Mouse (Mus musculus) MEL (cell line): ENCODE measurements around the gene Atp5d. TPM values are rescaled to one million over a fixed set of nuclear protein-coding genes. Genes with fewer than 3 reads are reported as not detected.

ENCODE experiments used
- DNase-seq: peaks from one replicate; pipeline ENCODE4 v3.0.0; 2011; ENCODE audit warnings: low read depth, low spot score
- H3K27ac ChIP-seq: 2 replicates; pipeline ENCODE4 v1.5.1; 2012; ENCODE audit warnings: low read depth, mild to moderate bottlenecking, control low read depth, low read length, moderate library complexity; ENCODE audit not compliant: control insufficient read depth
- H3K27me3 ChIP-seq, 2 experiments: fragments of 150-350 bp in 1 of 2; sonication (generic) in 1 of 2; 2 replicates each; pipeline ENCODE4 v1.6.1; 2012; ENCODE audit warnings: low read length in 2 of 2, mild to moderate bottlenecking in 2 of 2, improper control_type of control experiment in 1 of 2, moderate library complexity in 1 of 2; ENCODE audit not compliant: insufficient read depth in 2 of 2, control insufficient read depth in 1 of 2
- H3K36me3 ChIP-seq, 2 experiments: 2 replicates each; pipeline ENCODE4 v1.6.1; 2012 to 2014; ENCODE audit warnings: low read length in 2 of 2, improper control_type of control experiment in 1 of 2, inconsistent platforms in 1 of 2, mild to moderate bottlenecking in 1 of 2; ENCODE audit not compliant: insufficient read depth in 2 of 2, control insufficient read depth in 1 of 2
- H3K4me1 ChIP-seq, 2 experiments: fragments of 150-350 bp in 1 of 2; sonication (generic) in 1 of 2; 2 replicates each; pipeline ENCODE4 v1.6.1; 2012; ENCODE audit warnings: low read length in 2 of 2, improper control_type of control experiment in 1 of 2, mild to moderate bottlenecking in 1 of 2; ENCODE audit not compliant: insufficient read depth in 2 of 2, control insufficient read depth in 1 of 2
- H3K4me3 ChIP-seq, 2 experiments: fragments of 150-350 bp in 1 of 2; sonication (generic) in 1 of 2; 2 replicates each; pipeline ENCODE4 v1.5.1; 2012; ENCODE audit warnings: low read depth in 2 of 2, low read length in 2 of 2, mild to moderate bottlenecking in 2 of 2, moderate library complexity in 2 of 2, control low read depth in 1 of 2, improper control_type of control experiment in 1 of 2; ENCODE audit not compliant: control insufficient read depth in 1 of 2, insufficient read depth in 1 of 2
- H3K79me2 ChIP-seq: 2 replicates; pipeline ENCODE4 v1.6.1; 2012; ENCODE audit warnings: mild to moderate bottlenecking, low read length, moderate library complexity; ENCODE audit not compliant: control insufficient read depth, poor library complexity, insufficient read depth
- H3K9ac ChIP-seq: 2 replicates; pipeline ENCODE4 v1.6.1; 2012; ENCODE audit warnings: low read depth, mild to moderate bottlenecking, control low read depth, low read length, moderate library complexity; ENCODE audit not compliant: control insufficient read depth, poor library complexity, severe bottlenecking
- H3K9me3 ChIP-seq: fragments of 150-350 bp; sonication (generic); replicated peaks from 2 replicates; pipeline ENCODE4 v1.6.1; 2012; ENCODE audit warnings: mild to moderate bottlenecking, low read length, improper control_type of control experiment, moderate library complexity; ENCODE audit not compliant: insufficient read depth
- BHLHE40 ChIP-seq: IDR thresholded peaks from 2 replicates; pipeline ENCODE4 v1.6.1; 2012; ENCODE audit warnings: low read depth, mild to moderate bottlenecking, inconsistent platforms, low read length, improper control_type of control experiment, borderline replicate concordance
- CHD1 ChIP-seq: IDR thresholded peaks from 2 replicates; pipeline ENCODE4 v1.6.1; 2012; ENCODE audit warnings: low read depth, mild to moderate bottlenecking, inconsistent platforms, low read length, improper control_type of control experiment
- CHD2 ChIP-seq: IDR thresholded peaks from 2 replicates; pipeline ENCODE4 v1.6.1; 2011; ENCODE audit warnings: low read length, improper control_type of control experiment
- CTCF ChIP-seq, 3 experiments: IDR thresholded peaks in 2 of 3; conservative IDR thresholded peaks in 1 of 3; 2 replicates each; pipeline ENCODE4 v1.5.1; 2011 to 2012; ENCODE audit warnings: low read length in 3 of 3, low read depth in 2 of 3, mild to moderate bottlenecking in 2 of 3, improper control_type of control experiment in 1 of 3, inconsistent platforms in 1 of 3, mixed read lengths in 1 of 3, moderate library complexity in 1 of 3; ENCODE audit not compliant: control insufficient read depth in 1 of 3, insufficient read depth in 1 of 3, poor library complexity in 1 of 3, severe bottlenecking in 1 of 3
- E2F4 ChIP-seq: IDR thresholded peaks from 2 replicates; pipeline ENCODE4 v1.6.1; 2011; ENCODE audit warnings: low read depth, low read length, improper control_type of control experiment, borderline replicate concordance
- ETS1 ChIP-seq: IDR thresholded peaks from 2 replicates; pipeline ENCODE4 v1.6.1; 2012; ENCODE audit warnings: low read depth, mild to moderate bottlenecking, inconsistent platforms, low read length, improper control_type of control experiment, moderate library complexity
- GABPA ChIP-seq: IDR thresholded peaks from 2 replicates; pipeline ENCODE4 v1.6.1; 2012; ENCODE audit warnings: low read depth, mild to moderate bottlenecking, inconsistent platforms, low read length, improper control_type of control experiment, moderate library complexity
- GATA1 ChIP-seq: IDR thresholded peaks from 2 replicates; pipeline ENCODE4 v1.6.1; 2011; ENCODE audit warnings: low read depth, low read length, improper control_type of control experiment
- HCFC1 ChIP-seq: IDR thresholded peaks from 2 replicates; pipeline ENCODE4 v1.6.1; 2012; ENCODE audit warnings: low read depth, mild to moderate bottlenecking, inconsistent platforms, low read length, improper control_type of control experiment, moderate library complexity
- JUND ChIP-seq: IDR thresholded peaks from 2 replicates; pipeline ENCODE4 v1.6.1; 2011; ENCODE audit warnings: low read depth, mild to moderate bottlenecking, improper control_type of control experiment, low read length
- KAT2A ChIP-seq: conservative IDR thresholded peaks from 2 replicates; pipeline ENCODE4 v1.6.1; 2012; ENCODE audit warnings: low read depth, low read length, improper control_type of control experiment, inconsistent platforms
- MAFK ChIP-seq: IDR thresholded peaks from 2 replicates; pipeline ENCODE4 v1.6.1; 2011; ENCODE audit warnings: low read depth, mild to moderate bottlenecking, low read length, improper control_type of control experiment, borderline replicate concordance
- MAX ChIP-seq: IDR thresholded peaks from 2 replicates; pipeline ENCODE4 v1.6.1; 2011; ENCODE audit warnings: low read length, improper control_type of control experiment
- MAZ ChIP-seq: IDR thresholded peaks from 2 replicates; pipeline ENCODE4 v1.6.1; 2012; ENCODE audit warnings: low read depth, mild to moderate bottlenecking, inconsistent platforms, low read length, improper control_type of control experiment
- MEF2A ChIP-seq: IDR thresholded peaks from 2 replicates; pipeline ENCODE4 v1.6.1; 2014; ENCODE audit warnings: low read depth, mild to moderate bottlenecking, inconsistent platforms, low read length, improper control_type of control experiment; ENCODE audit not compliant: poor library complexity, insufficient replicate concordance, severe bottlenecking; ENCODE audit errors: extremely low read depth
- MXI1 ChIP-seq: IDR thresholded peaks from 2 replicates; pipeline ENCODE4 v1.6.1; 2011; ENCODE audit warnings: mild to moderate bottlenecking, low read depth, low read length, improper control_type of control experiment
- MYB ChIP-seq: IDR thresholded peaks from 2 replicates; pipeline ENCODE4 v1.6.1; 2011; ENCODE audit warnings: mild to moderate bottlenecking, low read depth, low read length, improper control_type of control experiment
- MYC ChIP-seq: IDR thresholded peaks from 2 replicates; pipeline ENCODE4 v1.6.1; 2011; ENCODE audit warnings: low read depth, mild to moderate bottlenecking, low read length, improper control_type of control experiment, moderate library complexity
- NELFE ChIP-seq: IDR thresholded peaks from 2 replicates; pipeline ENCODE4 v1.6.1; 2011; ENCODE audit warnings: low read depth, low read length, improper control_type of control experiment
- NRF1 ChIP-seq: IDR thresholded peaks from 2 replicates; pipeline ENCODE4 v1.6.1; 2014; ENCODE audit warnings: low read depth, mild to moderate bottlenecking, inconsistent platforms, low read length, improper control_type of control experiment, moderate library complexity; ENCODE audit not compliant: poor library complexity, insufficient read depth, severe bottlenecking
- POLR2A ChIP-seq, 2 experiments: IDR thresholded peaks; 2 replicates each; pipeline ENCODE4 v1.6.1; 2011 to 2012; ENCODE audit warnings: low read length in 2 of 2, mild to moderate bottlenecking in 2 of 2, control low read depth in 1 of 2, improper control_type of control experiment in 1 of 2, low read depth in 1 of 2, moderate library complexity in 1 of 2; ENCODE audit not compliant: control insufficient read depth in 1 of 2, insufficient read depth in 1 of 2, poor library complexity in 1 of 2
- POLR2AphosphoS2 ChIP-seq: IDR thresholded peaks from 2 replicates; pipeline ENCODE4 v1.6.1; 2011; ENCODE audit warnings: low read length, improper control_type of control experiment
- POLR2AphosphoS5 ChIP-seq: IDR thresholded peaks from 2 replicates; pipeline ENCODE4 v1.6.1; 2012; ENCODE audit warnings: low read depth, borderline replicate concordance, mild to moderate bottlenecking, inconsistent platforms, low read length, moderate library complexity, mixed read lengths
- RAD21 ChIP-seq: IDR thresholded peaks from 2 replicates; pipeline ENCODE4 v1.6.1; 2011; ENCODE audit warnings: mild to moderate bottlenecking, low read depth, low read length, improper control_type of control experiment
- RCOR1 ChIP-seq: IDR thresholded peaks from 2 replicates; pipeline ENCODE4 v1.6.1; 2012; ENCODE audit warnings: low read depth, mild to moderate bottlenecking, inconsistent platforms, low read length, improper control_type of control experiment
- SIN3A ChIP-seq: IDR thresholded peaks from 2 replicates; pipeline ENCODE4 v1.6.1; 2012; ENCODE audit warnings: low read length, improper control_type of control experiment, inconsistent platforms
- SMC3 ChIP-seq: IDR thresholded peaks from 2 replicates; pipeline ENCODE4 v1.6.1; 2011; ENCODE audit warnings: low read depth, low read length, improper control_type of control experiment
- TAL1 ChIP-seq: IDR thresholded peaks from 2 replicates; pipeline ENCODE4 v1.6.1; 2012; ENCODE audit warnings: mild to moderate bottlenecking, inconsistent platforms, low read length, moderate library complexity, mixed read lengths
- TBP ChIP-seq: IDR thresholded peaks from 2 replicates; pipeline ENCODE4 v1.8.0; 2011; ENCODE audit warnings: low read depth, low read length, improper control_type of control experiment
- TCF12 ChIP-seq: IDR thresholded peaks from 2 replicates; pipeline ENCODE4 v1.6.1; 2014; ENCODE audit warnings: low read depth, mild to moderate bottlenecking, inconsistent platforms, low read length, improper control_type of control experiment, moderate library complexity
- UBTF ChIP-seq: IDR thresholded peaks from 2 replicates; pipeline ENCODE4 v1.6.1; 2012; ENCODE audit warnings: low read depth, mild to moderate bottlenecking, inconsistent platforms, low read length, improper control_type of control experiment, moderate library complexity, borderline replicate concordance; ENCODE audit not compliant: insufficient read depth
- USF1 ChIP-seq: IDR thresholded peaks from 2 replicates; pipeline ENCODE4 v1.6.1; 2014; ENCODE audit warnings: low read depth, mild to moderate bottlenecking, inconsistent platforms, low read length, improper control_type of control experiment, moderate library complexity
- USF2 ChIP-seq, 2 experiments: IDR thresholded peaks; 2 replicates each; pipeline ENCODE4 v1.6.1; 2011 to 2012; ENCODE audit warnings: improper control_type of control experiment in 2 of 2, low read length in 2 of 2, borderline replicate concordance in 1 of 2, inconsistent platforms in 1 of 2, low read depth in 1 of 2, mild to moderate bottlenecking in 1 of 2; ENCODE audit not compliant: insufficient read depth in 1 of 2
- ZKSCAN1 ChIP-seq: IDR thresholded peaks from 2 replicates; pipeline ENCODE4 v1.6.1; 2012; ENCODE audit warnings: low read depth, mild to moderate bottlenecking, inconsistent platforms, low read length, improper control_type of control experiment, moderate library complexity
- ZMIZ1 ChIP-seq: IDR thresholded peaks from 2 replicates; pipeline ENCODE4 v1.6.1; 2012; ENCODE audit warnings: low read depth, mild to moderate bottlenecking, inconsistent platforms, low read length, improper control_type of control experiment, moderate library complexity
- ZNF384 ChIP-seq: IDR thresholded peaks from 2 replicates; pipeline ENCODE4 v1.6.1; 2012; ENCODE audit warnings: low read depth, mild to moderate bottlenecking, inconsistent platforms, low read length, improper control_type of control experiment
- polyA plus RNA-seq, 2 experiments: library from polyadenylated mRNA; stranded (reverse) in 1 of 2; unstranded in 1 of 2; fragments of >175 nt in 1 of 2; fragments of >200 nt in 1 of 2; gene quantifications; 2 replicates each; pipeline versions ENCODE4 v1.2.1 to v1.2.4; 2012; ENCODE audit warnings: low replicate concordance in 2 of 2, low read depth in 1 of 2; ENCODE audit not compliant: insufficient read length in 2 of 2, insufficient read depth in 1 of 2, missing spikeins in 1 of 2
- total RNA-seq: library from RNA; depleted of rRNA; stranded (reverse); fragments of 300-350 nt; gene quantifications from 2 replicates; pipeline ENCODE4 v1.2.3, GENCODE M21; 2012

Gene Atp5d
- total and polyA plus RNA-seq, 3 experiments, result 300 to 657 (median 308) TPM

- Histone ChIP-seq H3K27ac (peak overlapping the region; percentile 71), H3K79me2 (peaks cover 68% of the 10 kb centered on the region), H3K9me3 (no peaks in the 10 kb centered on the region), H3K27me3 (no peaks in the 10 kb centered on the region), H3K36me3 (peaks cover 2 to 17% of the 10 kb centered on the region in 2 experiments; a peak in 3 of 4 replicates), H3K9ac (peak overlapping the region; percentile 98), H3K4me3 (peak overlapping the region; percentile 69 to 84), H3K4me1 (peaks cover 0 to 18% of the 10 kb centered on the region in 2 experiments; a peak in 3 of 4 replicates)
- peak; percentile 70 for DNase-seq
- no peak for TF ChIP-seq MYB
- no peak for TF ChIP-seq CHD2
- peak; percentile 75 for TF ChIP-seq SIN3A
- no peak for TF ChIP-seq GABPA
- no peak for TF ChIP-seq JUND
- TF ChIP-seq TBP, result peak; percentile 66
- TF ChIP-seq ETS1, result peak; percentile 29; the same call in 1 of the 2 replicates
- no peak; a peak in 1 of 6 replicates for TF ChIP-seq CTCF (IDR thresholded peaks at IDR 0.05 in 2 of 3, conservative IDR thresholded peaks at IDR 0.05 in 1 of 3; ENCODE audit: control insufficient read depth in 1 of 3, insufficient read depth in 1 of 3, low read depth in 2 of 3, low read length in 3 of 3, poor library complexity in 1 of 3, severe bottlenecking in 1 of 3)
- peak; percentile 47; the same call in 1 of the 2 replicates for TF ChIP-seq HCFC1
- TF ChIP-seq KAT2A, result no peak
- TF ChIP-seq MEF2A, result no peak
- TF ChIP-seq RAD21, result no peak
- TF ChIP-seq ZMIZ1, result no peak
- no peak for TF ChIP-seq USF1
- TF ChIP-seq MAFK, result no peak
- no peak for TF ChIP-seq BHLHE40
- TF ChIP-seq ZNF384, result no peak
- no peak for TF ChIP-seq POLR2AphosphoS5
- TF ChIP-seq TAL1, result peak; percentile 85
- TF ChIP-seq POLR2AphosphoS2, result no peak
- TF ChIP-seq UBTF, result no peak
- TF ChIP-seq SMC3, result no peak
- TF ChIP-seq NRF1, result peak; percentile 58; the same call in 1 of the 2 replicates
- peak; percentile 57 for TF ChIP-seq TCF12
- TF ChIP-seq ZKSCAN1, result no peak
- TF ChIP-seq MAZ, result no peak
- peak; percentile 82 for TF ChIP-seq CHD1
- TF ChIP-seq NELFE, result peak; percentile 56
- TF ChIP-seq GATA1, result peak; percentile 60; the same call in 1 of the 2 replicates
- TF ChIP-seq MXI1, result peak; percentile 70
- TF ChIP-seq E2F4, result no peak
- no peak for TF ChIP-seq MYC
- TF ChIP-seq USF2 (IDR thresholded peaks at IDR 0.05; ENCODE audit: borderline replicate concordance in 1 of 2, insufficient read depth in 1 of 2, low read depth in 1 of 2, low read length in 2 of 2), result no peak
- TF ChIP-seq MAX, result 0 out of 2 replicates have a peak, but pooled peaks have one; percentile 34
- TF ChIP-seq RCOR1, result no peak
- peak; percentile 27 to 74; a peak in 2 of 4 replicates for TF ChIP-seq POLR2A (IDR thresholded peaks at IDR 0.05; ENCODE audit: control insufficient read depth in 1 of 2, insufficient read depth in 1 of 2, low read depth in 1 of 2, low read length in 2 of 2, poor library complexity in 1 of 2)
These were observed 21.3 kb upstream of the Atp5d start for GRCm38 (mm10) chr10:80116927-80117691.
